Mouse (Mus musculus): ENCODE measurements around the gene Elobl.

DNA sequence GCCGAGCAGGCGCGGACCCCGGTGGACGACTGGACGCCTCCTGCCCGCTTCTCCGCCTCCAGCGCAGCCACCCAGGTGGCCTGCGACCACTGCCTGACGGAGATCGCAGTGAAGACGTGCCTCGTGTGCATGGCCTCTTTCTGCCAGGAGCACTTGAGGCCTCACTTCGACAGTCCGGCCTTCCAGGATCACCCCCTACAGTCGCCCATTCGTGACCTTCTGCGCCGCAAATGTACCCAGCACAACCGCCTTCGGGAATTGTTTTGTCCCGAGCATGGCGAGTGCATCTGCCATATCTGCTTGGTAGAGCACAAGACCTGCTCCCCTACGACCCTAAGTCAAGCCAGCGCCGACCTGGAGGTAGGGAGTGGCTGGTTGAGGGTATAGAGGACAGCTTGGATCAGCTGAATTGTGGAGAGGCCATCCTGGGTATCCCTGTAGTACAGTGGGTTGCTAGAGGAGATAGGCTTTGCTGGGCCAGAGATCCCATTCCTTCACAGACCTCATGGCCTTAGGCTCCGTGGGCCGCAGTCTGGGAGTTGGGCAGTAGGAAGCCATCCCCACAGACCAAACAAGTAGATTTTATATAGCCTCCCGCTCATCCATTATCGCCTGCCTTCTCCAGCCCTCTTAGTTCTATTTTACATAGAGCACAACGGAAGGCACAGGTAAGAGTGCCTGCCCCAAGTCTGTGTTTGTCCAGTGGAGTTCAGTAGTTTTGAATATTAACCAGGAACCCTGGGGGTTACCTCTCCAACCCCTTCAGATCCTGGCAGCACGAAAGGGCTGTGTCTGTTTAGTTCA is 33.2 kb upstream of the Elobl start:
- no peak for TF ChIP-seq GATA1 (IDR thresholded peaks at IDR 0.05; ENCODE audit: borderline replicate concordance, low read length)
- TF ChIP-seq FLI1 (IDR thresholded peaks at IDR 0.05; ENCODE audit: low read length), result no peak

Measured in megakaryocyte, embryonic 14.5 days (primary cell).